Mouse (Mus musculus) leukemia stem cell, adult 10-12 weeks (primary cell): ENCODE results near the gene Get4. TPM values are rescaled to one million over a fixed set of nuclear protein-coding genes. Genes with fewer than 3 reads are reported as not detected.

Experiments
- polyA plus RNA-seq: library from polyadenylated mRNA; stranded (reverse); fragments of >175 nt; gene quantifications from 2 replicates; pipeline ENCODE4 v1.2.3, GENCODE M21; 2012; ENCODE audit warnings: low replicate concordance

The Get4 gene
- 85.5 and 92.0 TPM in 2 replicates for polyA plus RNA-seq

GRCm38 (mm10) chr5:139252081-139252909 is at the start of gene Get4:
Get4 (plus strand) TSS chr5:139252324.

Other genes starting within 250 kb of the Get4 start
- gene Prkar1b, start 102.3 kb upstream of the Get4 start, polyA plus RNA-seq = 0.95 and 1.6 TPM in 2 replicates
- gene Dnaaf5, start 102.1 kb upstream of the Get4 start, polyA plus RNA-seq = 83.4 and 123 TPM in 2 replicates
- 11.8 and 39.6 TPM in 2 replicates for gene Sun1, start 51.7 kb upstream of the Get4 start, polyA plus RNA-seq
- 6.4 and 6.7 TPM in 2 replicates for gene Adap1, start 73.3 kb downstream of the Get4 start, polyA plus RNA-seq
- 31.5 and 69.9 TPM in 2 replicates for gene Cox19, start 99.1 kb downstream of the Get4 start, polyA plus RNA-seq
- gene Cyp2w1, start 100.3 kb downstream of the Get4 start, polyA plus RNA-seq = not detected in 2 replicates
- gene Gpr146, start 125.4 kb downstream of the Get4 start, polyA plus RNA-seq = 37.7 and 55.6 TPM in 2 replicates
- 0.09 and 0.23 TPM in 2 replicates for gene C130050O18Rik, start 153.0 kb downstream of the Get4 start, polyA plus RNA-seq
- gene Gper1, start 170.8 kb downstream of the Get4 start, polyA plus RNA-seq = 0.17 TPM in 1 of 2 replicates, not detected in the other
- gene 3110082I17Rik, start 208.2 kb downstream of the Get4 start, polyA plus RNA-seq = 27.4 and 43.2 TPM in 2 replicates
- 2.1 and 3.2 TPM in 2 replicates for gene Zfand2a, start 232.2 kb downstream of the Get4 start, polyA plus RNA-seq